Mouse (Mus musculus): ENCODE results near the gene Hspb6. TPM values are rescaled to one million over a fixed set of nuclear protein-coding genes. Genes with fewer than 3 reads are reported as not detected.
A peak's percentile ranks its signal among the peaks of the same experiment; 100 is the strongest.

Hspb6 gene
- polyA plus RNA-seq, 1 experiment from 2014 or later = 14.2 TPM

- no peak overlapping the region for H3K9ac ChIP-seq (ENCODE audit: low read depth, low read length)
- H3K4me2 ChIP-seq (ENCODE audit: low read length) = no peak overlapping the region
- H3K27me3 ChIP-seq (replicated peaks; ENCODE audit: control insufficient read depth, insufficient read depth, low read length) = no peaks in the 10 kb centered on the region
- no peak for ATAC-seq
- no peak overlapping the region for H3K4me3 ChIP-seq (ENCODE audit: low read length)
- peaks cover 7% of the 10 kb centered on the region for H3K36me3 ChIP-seq (ENCODE audit: control insufficient read depth, insufficient read depth, low read length)
- H3K27ac ChIP-seq (ENCODE audit: low read depth, low read length) = no peak overlapping the region
- H3K4me1 ChIP-seq (ENCODE audit: control insufficient read depth, insufficient read depth, low read depth, low read length) = peaks cover 14% of the 10 kb centered on the region
- 100% methylated on average over 1 of the region's 1 CpGs for WGBS
- H3K9me3 ChIP-seq (ENCODE audit: control insufficient read depth, low read length) = no peaks in the 10 kb centered on the region
These were observed 1.4 kb upstream of the Hspb6 start for GRCm38 (mm10) chr7:30550603-30551002.

- H3K36me3 ChIP-seq (ENCODE audit: control insufficient read depth, insufficient read depth, low read length) = peaks cover 16% of the 10 kb centered on the region
- H3K27me3 ChIP-seq (replicated peaks; ENCODE audit: control insufficient read depth, insufficient read depth, low read length) = no peaks in the 10 kb centered on the region
- H3K4me1 ChIP-seq (ENCODE audit: control insufficient read depth, insufficient read depth, low read depth, low read length) = peaks cover 14% of the 10 kb centered on the region
- H3K9ac ChIP-seq (ENCODE audit: low read depth, low read length) = peak overlapping the region; percentile 62
- H3K27ac ChIP-seq (ENCODE audit: low read depth, low read length) = peak overlapping the region; percentile 89
- WGBS = 3% methylated on average over 10 of the region's 10 CpGs
- peak overlapping the region; percentile 91 for H3K4me2 ChIP-seq (ENCODE audit: low read length)
- H3K4me3 ChIP-seq (ENCODE audit: low read length) = peak overlapping the region; percentile 55
- no peaks in the 10 kb centered on the region for H3K9me3 ChIP-seq (ENCODE audit: control insufficient read depth, low read length)
- ATAC-seq = peak; percentile 63
These were observed 405 bp upstream of the Hspb6 start for GRCm38 (mm10) chr7:30551445-30552101.

DNA sequence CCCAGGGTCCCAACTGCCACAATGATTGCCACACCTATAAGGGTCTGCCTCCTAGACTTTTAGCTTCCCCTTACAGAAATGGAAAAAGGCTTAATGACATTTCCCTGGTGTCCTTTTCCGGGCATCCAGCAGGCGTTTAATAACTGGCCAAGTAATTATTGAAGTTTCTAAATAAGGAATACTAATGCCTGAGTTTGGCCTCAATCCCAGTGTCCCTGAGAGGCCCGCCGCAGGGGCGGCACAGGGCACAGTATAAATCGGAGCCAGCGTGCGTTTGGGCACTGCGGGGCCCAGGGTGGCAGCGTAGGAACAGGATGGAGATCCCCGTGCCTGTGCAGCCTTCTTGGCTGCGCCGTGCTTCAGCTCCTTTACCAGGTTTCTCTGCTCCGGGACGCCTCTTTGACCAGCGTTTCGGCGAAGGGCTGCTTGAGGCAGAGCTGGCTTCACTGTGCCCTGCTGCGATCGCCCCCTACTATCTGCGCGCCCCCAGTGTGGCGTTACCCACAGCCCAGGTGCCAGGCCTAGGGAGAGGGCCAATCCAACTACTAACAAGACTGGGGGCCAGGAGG, 1.1 kb downstream of the Hspb6 start:
- Histone ChIP-seq H3K27me3 (replicated peaks; ENCODE audit: control insufficient read depth, insufficient read depth, low read length) (no peaks in the 10 kb centered on the region), H3K36me3 (ENCODE audit: control insufficient read depth, insufficient read depth, low read length) (peaks cover 23% of the 10 kb centered on the region), H3K9me3 (ENCODE audit: control insufficient read depth, low read length) (no peaks in the 10 kb centered on the region), H3K4me3 (ENCODE audit: low read length) (peak overlapping the region; percentile 55), H3K27ac (ENCODE audit: low read depth, low read length) (peak overlapping the region; percentile 81), H3K4me2 (ENCODE audit: low read length) (peak overlapping the region; percentile 91), H3K4me1 (ENCODE audit: control insufficient read depth, insufficient read depth, low read depth, low read length) (peaks cover 15% of the 10 kb centered on the region), H3K9ac (ENCODE audit: low read depth, low read length) (peak overlapping the region; percentile 65)
- ATAC-seq = no peak
- 5% methylated on average over 23 of the region's 23 CpGs for WGBS

- Histone ChIP-seq H3K9me3 (ENCODE audit: control insufficient read depth, low read length) (no peaks in the 10 kb centered on the region), H3K4me1 (ENCODE audit: control insufficient read depth, insufficient read depth, low read depth, low read length) (peaks cover 24% of the 10 kb centered on the region), H3K4me2 (ENCODE audit: low read length) (peak overlapping the region; percentile 91), H3K4me3 (ENCODE audit: low read length) (peak overlapping the region; percentile 55; the same call in 1 of the 2 replicates), H3K36me3 (ENCODE audit: control insufficient read depth, insufficient read depth, low read length) (peaks cover 23% of the 10 kb centered on the region), H3K9ac (ENCODE audit: low read depth, low read length) (peak overlapping the region; percentile 65), H3K27me3 (replicated peaks; ENCODE audit: control insufficient read depth, insufficient read depth, low read length) (no peaks in the 10 kb centered on the region), H3K27ac (ENCODE audit: low read depth, low read length) (no peak overlapping the region)
- WGBS = 88% methylated on average over 20 of the region's 22 CpGs
- no peak for ATAC-seq
These were observed 2.0 kb downstream of the Hspb6 start for GRCm38 (mm10) chr7:30553810-30554584.

GRCm38 (mm10) chr7:30556894-30557536, 5.0 kb downstream of the Hspb6 start:
- no peak overlapping the region for H3K4me2 ChIP-seq (ENCODE audit: low read length)
- H3K27me3 ChIP-seq (replicated peaks; ENCODE audit: control insufficient read depth, insufficient read depth, low read length) = no peaks in the 10 kb centered on the region
- H3K4me1 ChIP-seq (ENCODE audit: control insufficient read depth, insufficient read depth, low read depth, low read length) = peaks cover 31% of the 10 kb centered on the region
- ATAC-seq = no peak
- no peak overlapping the region for H3K9ac ChIP-seq (ENCODE audit: low read depth, low read length)
- peaks cover 23% of the 10 kb centered on the region for H3K36me3 ChIP-seq (ENCODE audit: control insufficient read depth, insufficient read depth, low read length)
- 94% methylated on average over 18 of the region's 18 CpGs for WGBS
- no peaks in the 10 kb centered on the region for H3K9me3 ChIP-seq (ENCODE audit: control insufficient read depth, low read length)
- no peak overlapping the region for H3K27ac ChIP-seq (ENCODE audit: low read depth, low read length)
- no peak overlapping the region for H3K4me3 ChIP-seq (ENCODE audit: low read length)

DNA sequence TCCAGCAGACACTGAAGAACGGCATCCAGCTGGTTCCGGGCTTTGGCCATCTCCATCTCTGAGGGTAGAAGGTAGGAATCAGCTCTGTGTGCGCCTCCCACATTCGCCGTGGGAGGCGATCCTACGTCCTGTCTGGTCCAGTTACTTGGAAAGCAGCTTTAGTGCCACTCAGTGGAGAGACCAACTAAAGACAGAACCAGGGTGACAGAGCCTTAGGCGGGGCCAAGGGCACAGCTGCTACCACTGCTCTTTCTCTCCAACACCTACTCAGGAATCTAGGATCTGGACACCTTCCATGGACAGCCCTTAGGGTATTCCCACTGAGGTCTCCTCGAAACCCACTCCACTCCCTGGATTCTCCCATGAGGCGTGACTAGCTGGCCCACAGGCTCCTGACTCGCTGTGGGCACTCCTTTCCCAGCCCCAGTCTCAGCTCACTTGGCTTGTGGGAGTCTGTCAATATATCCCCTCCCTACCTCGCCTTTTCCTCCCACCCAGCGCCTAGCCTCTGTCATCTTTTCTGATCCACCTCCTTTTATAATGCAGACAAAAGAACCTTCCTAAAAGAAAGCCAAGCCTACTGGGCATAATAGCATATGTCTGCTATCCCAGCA, 6.0 kb downstream of the Hspb6 start:
- no peak overlapping the region; the same call in 1 of the 2 replicates for H3K4me3 ChIP-seq (ENCODE audit: low read length)

DNA sequence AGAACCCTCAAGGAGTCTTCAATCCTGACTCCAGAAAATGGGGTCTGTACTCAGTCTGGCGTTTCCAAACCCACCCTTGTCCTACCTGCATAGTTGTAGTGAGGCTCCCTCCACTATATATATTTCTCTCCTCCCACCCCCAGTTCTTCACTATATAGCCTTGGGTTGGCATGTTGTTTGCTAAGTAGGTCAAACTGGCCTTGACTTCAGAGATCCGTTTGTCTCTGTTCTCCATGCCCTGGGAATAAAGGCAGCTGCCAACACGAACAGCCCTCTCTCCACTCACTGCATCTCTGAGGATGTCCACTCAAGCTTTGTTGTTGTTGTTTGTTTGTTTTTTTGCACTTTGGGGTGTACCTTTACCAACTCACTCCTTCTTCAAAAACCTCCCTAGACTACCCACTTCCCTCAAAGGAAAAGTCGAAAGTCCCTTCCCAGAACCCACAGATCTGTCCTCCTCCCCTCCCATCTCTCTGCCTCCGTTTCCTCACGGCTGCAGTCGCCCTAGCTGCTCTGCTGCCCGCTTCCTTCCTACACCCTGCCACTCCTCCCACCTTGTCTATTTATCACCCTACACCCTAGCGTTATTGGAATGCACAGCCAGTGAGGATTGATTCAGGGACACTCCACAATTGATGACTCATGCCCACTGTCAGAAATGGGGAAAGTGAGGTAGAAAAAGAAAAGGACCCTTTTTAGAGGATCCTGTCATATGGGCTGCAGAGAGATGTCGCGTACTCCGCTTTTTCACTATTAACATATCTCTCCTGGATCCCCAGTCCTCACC, 6.9 kb downstream of the Hspb6 start:
- no peaks in the 10 kb centered on the region for H3K27me3 ChIP-seq (replicated peaks; ENCODE audit: control insufficient read depth, insufficient read depth, low read length)
- H3K4me2 ChIP-seq (ENCODE audit: low read length) = peak overlapping the region; percentile 99
- H3K4me1 ChIP-seq (ENCODE audit: control insufficient read depth, insufficient read depth, low read depth, low read length) = peaks cover 20% of the 10 kb centered on the region
- H3K9ac ChIP-seq (ENCODE audit: low read depth, low read length) = peak overlapping the region; percentile 74
- peak overlapping the region; percentile 62 for H3K4me3 ChIP-seq (ENCODE audit: low read length)
- peaks cover 23% of the 10 kb centered on the region for H3K36me3 ChIP-seq (ENCODE audit: control insufficient read depth, insufficient read depth, low read length)
- no peaks in the 10 kb centered on the region for H3K9me3 ChIP-seq (ENCODE audit: control insufficient read depth, low read length)
- 16% methylated on average over 12 of the region's 12 CpGs for WGBS
- H3K27ac ChIP-seq (ENCODE audit: low read depth, low read length) = peak overlapping the region; percentile 64
- peak; percentile 0; the same call in 1 of the 2 replicates for ATAC-seq

More for the DNA sequence above, 6.0 kb downstream of the Hspb6 start:
- Histone ChIP-seq H3K27me3 (replicated peaks; ENCODE audit: control insufficient read depth, insufficient read depth, low read length) (no peaks in the 10 kb centered on the region), H3K4me1 (ENCODE audit: control insufficient read depth, insufficient read depth, low read depth, low read length) (peaks cover 26% of the 10 kb centered on the region), H3K9ac (ENCODE audit: low read depth, low read length) (no peak overlapping the region), H3K4me2 (ENCODE audit: low read length) (peak overlapping the region; percentile 99), H3K9me3 (ENCODE audit: control insufficient read depth, low read length) (no peaks in the 10 kb centered on the region), H3K36me3 (ENCODE audit: control insufficient read depth, insufficient read depth, low read length) (peaks cover 23% of the 10 kb centered on the region), H3K27ac (ENCODE audit: low read depth, low read length) (no peak overlapping the region)
- 89% methylated on average over 13 of the region's 13 CpGs for WGBS
- ATAC-seq = no peak

- Histone ChIP-seq H3K9ac (ENCODE audit: low read depth, low read length) (peak within 1 kb of the TSS; percentile 74), H3K4me2 (ENCODE audit: low read length) (peak within 1 kb of the TSS; percentile 99), H3K4me3 (ENCODE audit: low read length) (peak within 1 kb of the TSS; percentile 62), H3K4me1 (ENCODE audit: control insufficient read depth, insufficient read depth, low read depth, low read length) (peaks cover 25% of the 10 kb centered on the region), H3K9me3 (ENCODE audit: control insufficient read depth, low read length) (no peaks in the 10 kb centered on the region), H3K27ac (ENCODE audit: low read depth, low read length) (peak within 1 kb of the TSS; percentile 64), H3K27me3 (replicated peaks; ENCODE audit: control insufficient read depth, insufficient read depth, low read length) (no peaks in the 10 kb centered on the region), H3K36me3 (ENCODE audit: control insufficient read depth, insufficient read depth, low read length) (peaks cover 23% of the 10 kb centered on the region)
- peak; percentile 90 for ATAC-seq
- under 1% methylated on average over 20 of the region's 20 CpGs for WGBS
These were observed 7.5 kb downstream of the Hspb6 start, which contains the start of gene Lin37 for GRCm38 (mm10) chr7:30559443-30559954. TSS of gene Lin37 (minus strand) at chr7:30559838.

Data from hindbrain, embryonic 16.5 days (tissue).